Mouse (Mus musculus): ENCODE results near the gene Atg5.

Atg5 gene

GRCm38 (mm10) chr10:44392855-44393254, 124.7 kb downstream of the Atg5 start:
- DNase-seq, result no peak

- no peak for DNase-seq
Measured at GRCm38 (mm10) chr10:44400119-44400518, 132.0 kb downstream of the Atg5 start.

GRCm38 (mm10) chr10:44400602-44401001, 132.4 kb downstream of the Atg5 start:
- no peak for DNase-seq

GRCm38 (mm10) chr10:44401600-44401999, 133.4 kb downstream of the Atg5 start:
- DNase-seq, result no peak

GRCm38 (mm10) chr10:44403415-44403814, 135.3 kb downstream of the Atg5 start:
- no peak for DNase-seq

- no peak for DNase-seq
Measured at GRCm38 (mm10) chr10:44409054-44409453, 140.9 kb downstream of the Atg5 start.

GRCm38 (mm10) chr10:44409958-44410357, 141.8 kb downstream of the Atg5 start:
- no peak for DNase-seq
